Mouse (Mus musculus): ENCODE measurements around the gene Hspa5. TPM values are rescaled to one million over a fixed set of nuclear protein-coding genes. Genes with fewer than 3 reads are reported as not detected.
"Not testable (repeated sequence)": the region's sequence is repeated elsewhere in the genome, so short reads cannot be mapped to it uniquely, and the experiment has no call there.

Hspa5 gene
- polyA plus RNA-seq, 1 experiment: 519 TPM

DNA sequence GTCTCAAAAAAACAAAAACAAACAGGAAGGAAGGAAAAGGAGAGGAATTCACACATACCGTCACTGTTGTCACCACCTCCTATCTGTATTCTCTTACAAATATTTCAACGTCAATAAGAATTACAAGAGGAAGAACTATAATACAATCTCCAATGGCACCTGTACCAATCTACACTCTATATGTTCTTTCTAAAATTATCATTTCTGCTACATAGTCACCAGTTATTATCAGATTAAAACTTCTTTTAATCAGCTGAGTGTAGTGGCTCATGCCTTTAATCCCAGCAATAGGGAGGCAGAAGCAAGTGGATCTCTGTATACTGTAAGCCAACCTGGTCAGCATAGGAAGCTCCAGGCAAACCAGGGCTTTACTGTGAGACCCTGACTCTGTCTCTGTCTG, 21.5 kb upstream of the Hspa5 start:
- no peak overlapping the region for H3K4me3 ChIP-seq (ENCODE audit: low read depth, low read length)
- no peak for TF ChIP-seq CTCF (IDR thresholded peaks at IDR 0.05; ENCODE audit: low read depth, low read length)
- TF ChIP-seq POLR2A (IDR thresholded peaks at IDR 0.05; ENCODE audit: insufficient read depth, low read length): no peak
- TF ChIP-seq EP300 (IDR thresholded peaks at IDR 0.05; ENCODE audit: insufficient read depth, low read depth, low read length): no peak
- H3K9ac ChIP-seq (ENCODE audit: low read depth, poor library complexity, severe bottlenecking): no peak overlapping the region
- no peaks in the 10 kb centered on the region for H3K36me3 ChIP-seq (ENCODE audit: control insufficient read depth, insufficient read depth, low read length, poor library complexity, severe bottlenecking)
- H3K4me1 ChIP-seq (ENCODE audit: control insufficient read depth, insufficient read depth, low read length): no peaks in the 10 kb centered on the region
- H3K27ac ChIP-seq (ENCODE audit: insufficient read depth, low read length): no peak overlapping the region
- no peaks in the 10 kb centered on the region for H3K9me3 ChIP-seq (replicated peaks; ENCODE audit: control insufficient read depth, insufficient read depth, low read length, poor library complexity, severe bottlenecking)
- no peaks in the 10 kb centered on the region for H3K27me3 ChIP-seq (ENCODE audit: control insufficient read depth, insufficient read depth, low read length, poor library complexity, severe bottlenecking)

DNA sequence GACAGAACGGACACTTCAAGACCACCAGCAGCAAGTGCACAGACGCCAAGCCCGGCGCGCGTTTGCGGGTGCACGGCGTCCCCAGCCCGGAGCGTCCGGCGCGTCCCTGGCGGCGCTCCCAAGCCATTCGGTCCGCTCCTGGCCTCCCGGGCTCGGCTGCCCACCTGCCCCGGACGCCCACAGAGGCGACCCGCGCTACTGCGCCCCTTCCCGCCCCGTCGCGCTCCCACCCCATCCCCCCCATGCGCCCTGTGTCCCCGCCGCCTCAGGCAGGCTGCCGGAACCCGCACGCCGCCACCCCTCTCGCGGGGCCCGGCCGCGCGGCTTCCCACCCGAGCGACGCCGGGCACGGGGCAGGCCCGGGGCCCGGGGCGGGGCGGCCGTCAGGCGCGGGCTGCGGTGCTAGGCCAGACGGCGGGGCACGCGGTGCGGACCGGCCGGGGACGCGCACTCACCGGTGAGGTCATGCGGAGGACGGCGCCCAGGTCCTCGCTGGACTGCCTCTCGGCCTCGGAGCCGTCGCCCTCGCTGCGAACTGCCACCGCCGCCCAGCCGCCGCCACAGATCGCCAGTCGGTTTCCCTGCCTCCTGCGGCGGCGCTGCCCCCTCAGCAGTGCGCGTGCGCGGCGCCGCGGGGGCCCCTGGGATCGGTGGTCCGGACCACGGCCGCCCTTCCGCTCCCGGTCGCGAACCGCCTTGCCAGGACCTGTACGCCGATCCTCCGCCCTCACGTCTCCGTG, 17.8 kb upstream of the Hspa5 start:
- Histone ChIP-seq H3K27ac (ENCODE audit: insufficient read depth, low read length) (peak overlapping the region; percentile 52), H3K9me3 (replicated peaks; ENCODE audit: control insufficient read depth, insufficient read depth, low read length, poor library complexity, severe bottlenecking) (no peaks in the 10 kb centered on the region), H3K9ac (ENCODE audit: low read depth, poor library complexity, severe bottlenecking) (peak overlapping the region; percentile 96), H3K4me1 (ENCODE audit: control insufficient read depth, insufficient read depth, low read length) (no peaks in the 10 kb centered on the region), H3K36me3 (ENCODE audit: control insufficient read depth, insufficient read depth, low read length, poor library complexity, severe bottlenecking) (no peaks in the 10 kb centered on the region), H3K27me3 (ENCODE audit: control insufficient read depth, insufficient read depth, low read length, poor library complexity, severe bottlenecking) (no peaks in the 10 kb centered on the region), H3K4me3 (ENCODE audit: low read depth, low read length) (peak overlapping the region; percentile 96)
- TF ChIP-seq POLR2A (IDR thresholded peaks at IDR 0.05; ENCODE audit: insufficient read depth, low read length) (peak; percentile 23), EP300 (IDR thresholded peaks at IDR 0.05; ENCODE audit: insufficient read depth, low read depth, low read length) (no peak), CTCF (IDR thresholded peaks at IDR 0.05; ENCODE audit: low read depth, low read length) (no peak)

DNA sequence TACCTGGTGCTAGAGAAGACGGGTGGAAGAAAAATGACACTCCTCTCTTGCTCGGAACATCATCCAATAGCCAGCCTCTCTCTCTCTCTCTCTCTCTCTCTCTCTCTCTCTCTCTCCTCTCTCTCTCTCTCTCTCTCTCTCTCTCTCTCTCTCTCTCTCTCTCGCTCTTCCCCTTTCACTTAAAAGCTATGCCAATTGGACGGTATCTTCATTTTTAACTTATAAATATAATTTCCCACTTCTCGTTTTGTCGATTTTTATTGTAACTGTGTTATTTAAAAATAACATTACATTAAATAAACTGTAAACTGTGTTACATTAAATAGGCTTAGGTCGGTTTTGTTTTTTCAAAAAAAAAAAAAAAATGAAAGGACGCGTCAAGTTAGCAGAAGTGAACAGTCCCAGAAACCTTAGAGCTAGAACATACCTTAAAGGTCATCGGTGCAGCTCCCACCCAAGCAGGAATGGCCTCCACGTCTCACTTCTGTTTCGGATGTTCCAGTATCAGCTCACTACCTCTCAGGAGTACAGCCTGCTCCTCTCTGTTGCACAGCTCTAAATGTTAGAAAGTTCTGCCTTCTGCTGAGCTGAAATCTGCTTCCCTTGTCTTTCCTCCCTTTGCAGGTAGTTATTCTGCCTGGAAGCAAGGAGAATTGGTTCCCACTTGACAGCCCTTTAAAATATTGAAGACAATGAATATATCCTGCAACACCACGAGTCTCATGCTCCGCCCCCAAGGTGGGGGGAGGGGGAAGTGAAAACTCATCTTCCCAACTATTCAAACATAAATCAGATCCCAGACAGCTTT, 17.0 kb upstream of the Hspa5 start, which contains the start of gene Gapvd1:
Gapvd1 (minus strand) TSS at position 682 of the 808 bp plus-strand sequence.
- TF ChIP-seq EP300 (IDR thresholded peaks at IDR 0.05; ENCODE audit: insufficient read depth, low read depth, low read length): no peak
- no peak for TF ChIP-seq CTCF (IDR thresholded peaks at IDR 0.05; ENCODE audit: low read depth, low read length)
- no peak for TF ChIP-seq POLR2A (IDR thresholded peaks at IDR 0.05; ENCODE audit: insufficient read depth, low read length)
- Histone ChIP-seq H3K9ac (ENCODE audit: low read depth, poor library complexity, severe bottlenecking) (peak within 1 kb of the TSS; percentile 96), H3K4me1 (ENCODE audit: control insufficient read depth, insufficient read depth, low read length) (no peaks in the 10 kb centered on the region), H3K27ac (ENCODE audit: insufficient read depth, low read length) (peak within 1 kb of the TSS; percentile 52), H3K36me3 (ENCODE audit: control insufficient read depth, insufficient read depth, low read length, poor library complexity, severe bottlenecking) (no peaks in the 10 kb centered on the region), H3K9me3 (replicated peaks; ENCODE audit: control insufficient read depth, insufficient read depth, low read length, poor library complexity, severe bottlenecking) (no peaks in the 10 kb centered on the region), H3K27me3 (ENCODE audit: control insufficient read depth, insufficient read depth, low read length, poor library complexity, severe bottlenecking) (no peaks in the 10 kb centered on the region), H3K4me3 (ENCODE audit: low read depth, low read length) (peak within 1 kb of the TSS; percentile 96)

DNA sequence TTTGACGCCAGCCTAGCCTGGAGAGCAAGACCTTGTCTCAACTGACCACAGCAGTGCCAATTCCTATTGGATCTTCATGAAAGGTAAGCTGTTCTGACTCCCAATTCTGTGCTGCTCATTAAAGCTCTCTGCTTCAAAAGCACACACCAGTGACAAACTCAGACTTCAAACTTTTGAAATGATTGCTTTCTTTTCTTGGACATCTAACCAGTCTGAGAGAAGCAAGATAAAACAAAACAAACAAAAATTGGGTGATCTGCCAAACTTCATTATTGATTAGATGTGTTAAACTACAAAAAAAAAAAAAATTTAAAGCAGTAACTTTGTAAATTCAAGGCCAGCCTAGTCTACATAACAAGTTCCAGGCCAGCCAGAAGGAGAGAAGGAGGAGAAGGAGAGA, 14.4 kb upstream of the Hspa5 start:
- Histone ChIP-seq H3K4me3 (ENCODE audit: low read depth, low read length) (no peak overlapping the region), H3K9me3 (replicated peaks; ENCODE audit: control insufficient read depth, insufficient read depth, low read length, poor library complexity, severe bottlenecking) (no peaks in the 10 kb centered on the region), H3K36me3 (ENCODE audit: control insufficient read depth, insufficient read depth, low read length, poor library complexity, severe bottlenecking) (no peaks in the 10 kb centered on the region), H3K27ac (ENCODE audit: insufficient read depth, low read length) (no peak overlapping the region), H3K4me1 (ENCODE audit: control insufficient read depth, insufficient read depth, low read length) (no peaks in the 10 kb centered on the region), H3K27me3 (ENCODE audit: control insufficient read depth, insufficient read depth, low read length, poor library complexity, severe bottlenecking) (no peaks in the 10 kb centered on the region), H3K9ac (ENCODE audit: low read depth, poor library complexity, severe bottlenecking) (no peak overlapping the region)
- TF ChIP-seq EP300 (IDR thresholded peaks at IDR 0.05; ENCODE audit: insufficient read depth, low read depth, low read length): no peak
- TF ChIP-seq CTCF (IDR thresholded peaks at IDR 0.05; ENCODE audit: low read depth, low read length): no peak
- no peak for TF ChIP-seq POLR2A (IDR thresholded peaks at IDR 0.05; ENCODE audit: insufficient read depth, low read length)

GRCm38 (mm10) chr2:34761272-34761671, 10.5 kb upstream of the Hspa5 start:
- not testable (repeated sequence) for H3K9me3 ChIP-seq (replicated peaks; ENCODE audit: control insufficient read depth, insufficient read depth, low read length, poor library complexity, severe bottlenecking); H3K4me1 ChIP-seq (ENCODE audit: control insufficient read depth, insufficient read depth, low read length); H3K36me3 ChIP-seq (ENCODE audit: control insufficient read depth, insufficient read depth, low read length, poor library complexity, severe bottlenecking); H3K27ac ChIP-seq (ENCODE audit: insufficient read depth, low read length); H3K27me3 ChIP-seq (ENCODE audit: control insufficient read depth, insufficient read depth, low read length, poor library complexity, severe bottlenecking); H3K4me3 ChIP-seq (ENCODE audit: low read depth, low read length); H3K9ac ChIP-seq (ENCODE audit: low read depth, poor library complexity, severe bottlenecking)

GRCm38 (mm10) chr2:34762174-34762573, 9.6 kb upstream of the Hspa5 start:
- no peak overlapping the region for H3K4me3 ChIP-seq (ENCODE audit: low read depth, low read length)
- TF ChIP-seq CTCF (IDR thresholded peaks at IDR 0.05; ENCODE audit: low read depth, low read length) (no peak), POLR2A (IDR thresholded peaks at IDR 0.05; ENCODE audit: insufficient read depth, low read length) (no peak), EP300 (IDR thresholded peaks at IDR 0.05; ENCODE audit: insufficient read depth, low read depth, low read length) (no peak)
- H3K27ac ChIP-seq (ENCODE audit: insufficient read depth, low read length): no peak overlapping the region
- H3K4me1 ChIP-seq (ENCODE audit: control insufficient read depth, insufficient read depth, low read length): no peaks in the 10 kb centered on the region
- no peaks in the 10 kb centered on the region for H3K9me3 ChIP-seq (replicated peaks; ENCODE audit: control insufficient read depth, insufficient read depth, low read length, poor library complexity, severe bottlenecking)
- no peak overlapping the region for H3K9ac ChIP-seq (ENCODE audit: low read depth, poor library complexity, severe bottlenecking)
- no peaks in the 10 kb centered on the region for H3K27me3 ChIP-seq (ENCODE audit: control insufficient read depth, insufficient read depth, low read length, poor library complexity, severe bottlenecking)
- H3K36me3 ChIP-seq (ENCODE audit: control insufficient read depth, insufficient read depth, low read length, poor library complexity, severe bottlenecking): no peaks in the 10 kb centered on the region
